Mouse (Mus musculus) liver, embryonic 15.5 days (tissue): ENCODE data around the gene Pxmp2. TPM values are rescaled to one million over a fixed set of nuclear protein-coding genes. Genes with fewer than 3 reads are reported as not detected.

Source experiments
- ATAC-seq: fragments of 200-750 bp; cut with Nextera tagmentation; 2 replicates; pipeline ENCODE4 v1.8.0; 2017; ENCODE audit warnings: moderate number of reproducible peaks, mild to moderate bottlenecking, moderate library complexity; ENCODE audit not compliant: insufficient read depth
- H3K27ac ChIP-seq: fragments of 300-500 bp; sonication (generic); replicated peaks from 2 replicates; pipeline ENCODE4 v1.5.1; 2015; ENCODE audit warnings: mild to moderate bottlenecking, inconsistent platforms
- H3K27me3 ChIP-seq: fragments of 300-500 bp; sonication (generic); 2 replicates; pipeline ENCODE4 v1.6.1; 2015; ENCODE audit warnings: mild to moderate bottlenecking, inconsistent platforms
- H3K36me3 ChIP-seq: fragments of 300-500 bp; sonication (generic); replicated peaks from 2 replicates; pipeline ENCODE4 v1.6.1; 2015; ENCODE audit warnings: moderate library complexity, mild to moderate bottlenecking, inconsistent platforms
- H3K4me1 ChIP-seq: fragments of 300-500 bp; sonication (generic); replicated peaks from 2 replicates; pipeline ENCODE4 v1.6.1; 2015; ENCODE audit warnings: inconsistent platforms
- H3K4me2 ChIP-seq: fragments of 300-500 bp; sonication (generic); 2 replicates; pipeline ENCODE4 v1.6.1; 2015; ENCODE audit warnings: moderate library complexity, mild to moderate bottlenecking, inconsistent platforms
- H3K4me3 ChIP-seq: fragments of 300-500 bp; sonication (generic); replicated peaks from 2 replicates; pipeline ENCODE4 v1.5.1; 2015; ENCODE audit warnings: mild to moderate bottlenecking, inconsistent platforms
- H3K9ac ChIP-seq: fragments of 300-500 bp; sonication (generic); 2 replicates; pipeline ENCODE4 v1.6.1; 2015; ENCODE audit warnings: moderate library complexity, mild to moderate bottlenecking, inconsistent platforms
- H3K9me3 ChIP-seq: fragments of 300-500 bp; sonication (generic); replicated peaks from 2 replicates; pipeline ENCODE4 v1.6.1; 2016; ENCODE audit warnings: inconsistent platforms
- WGBS: fragments of 180-500 bp; shearing (Covaris S2); methylation state at CpG from one replicate; pipeline ENCODE4 v1.1.7; 2015; ENCODE audit warnings: mixed read lengths; ENCODE audit not compliant: insufficient replicate concordance; 5-methylcytosine and 5-hydroxymethylcytosine counted together
- polyA plus RNA-seq: library from polyadenylated mRNA; unstranded; fragments of >200 nt; fragmentation: Nextera tagmentation; extraction: Ambion mirVana; gene quantifications from 2 replicates; pipeline ENCODE4 v1.2.1, GENCODE M21; 2015

Gene Pxmp2
- polyA plus RNA-seq, 1 experiment from 2014 or later, result 45.0 TPM

DNA sequence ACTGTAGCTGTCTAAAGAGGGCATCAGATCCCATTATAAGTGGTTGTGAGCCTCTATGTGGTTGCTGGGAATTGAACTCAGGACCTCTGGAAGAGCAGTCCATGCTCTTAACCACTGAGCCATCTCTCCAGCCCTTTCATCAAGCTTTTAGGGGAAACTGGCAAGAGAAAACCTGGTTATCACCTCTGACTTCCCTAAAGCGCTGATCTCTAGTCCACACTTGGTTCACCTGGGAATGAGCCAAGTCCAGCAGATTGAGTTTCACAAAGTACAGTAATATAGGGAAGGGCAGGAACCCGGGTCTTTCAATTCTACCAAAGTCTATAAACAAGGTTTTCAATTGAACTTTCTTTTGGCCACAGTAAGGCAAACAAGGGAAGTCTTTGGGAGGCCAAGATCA lies 4.0 kb downstream of the Pxmp2 start:
- H3K27me3 ChIP-seq, result no peaks in the 10 kb centered on the region
- no peak overlapping the region for H3K27ac ChIP-seq
- H3K4me1 ChIP-seq, result peaks cover 29% of the 10 kb centered on the region
- no peak for ATAC-seq
- no peaks in the 10 kb centered on the region for H3K9me3 ChIP-seq
- WGBS, result 72% methylated on average over 2 of the region's 2 CpGs
- H3K36me3 ChIP-seq, result peaks cover 7% of the 10 kb centered on the region; the same call in 1 of the 2 replicates
- H3K4me3 ChIP-seq, result no peak overlapping the region
- H3K9ac ChIP-seq, result no peak overlapping the region
- H3K4me2 ChIP-seq, result no peak overlapping the region

DNA sequence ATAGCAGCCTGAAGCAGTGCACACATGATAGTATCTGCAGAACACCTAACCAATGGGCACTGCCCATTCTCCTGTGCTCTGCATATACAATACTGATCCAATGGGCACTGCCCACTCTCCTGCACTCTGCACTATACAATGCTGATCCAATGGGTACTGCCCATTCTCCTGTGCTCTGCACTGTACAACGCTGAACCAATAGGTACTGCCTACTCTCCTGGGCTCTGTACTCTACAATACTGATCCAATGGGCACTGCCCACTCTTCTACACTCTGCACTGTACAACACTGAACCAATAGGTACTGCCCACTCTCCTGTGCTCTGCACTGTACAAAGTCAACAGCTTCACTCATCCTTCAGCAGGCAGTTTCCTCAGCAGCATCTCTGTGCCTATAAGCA lies 9.1 kb downstream of the Pxmp2 start:
- H3K27me3 ChIP-seq, result no peaks in the 10 kb centered on the region
- no peak overlapping the region for H3K4me2 ChIP-seq
- no peak overlapping the region for H3K4me3 ChIP-seq
- H3K27ac ChIP-seq, result no peak overlapping the region
- no peaks in the 10 kb centered on the region for H3K9me3 ChIP-seq
- H3K9ac ChIP-seq, result no peak overlapping the region
- WGBS, result 76% methylated on average over 1 of the region's 1 CpGs
- peak; percentile 53 for ATAC-seq
- peaks cover 4% of the 10 kb centered on the region; the same call in 1 of the 2 replicates for H3K36me3 ChIP-seq
- H3K4me1 ChIP-seq, result peaks cover 20% of the 10 kb centered on the region

DNA sequence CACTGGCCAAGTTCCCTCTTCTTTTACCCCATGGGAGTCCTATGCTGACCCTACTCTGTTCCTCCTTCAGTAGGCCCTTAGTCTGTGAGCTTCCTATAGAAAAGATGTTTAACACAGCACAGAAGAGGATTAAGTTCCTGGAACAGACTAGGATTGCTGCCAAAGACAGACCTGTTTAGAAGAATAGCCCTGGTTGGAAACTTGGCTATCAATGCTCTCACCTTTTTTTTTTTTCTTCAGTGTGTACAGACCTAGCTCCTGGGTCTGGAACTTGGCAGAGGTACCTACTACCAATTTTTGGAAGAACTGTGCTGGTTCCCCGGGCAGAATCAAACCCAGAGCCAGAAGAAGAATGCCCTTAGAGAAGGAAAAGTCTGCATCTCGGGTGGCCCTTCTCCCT lies 9.6 kb downstream of the Pxmp2 start:
- peaks cover 4% of the 10 kb centered on the region; the same call in 1 of the 2 replicates for H3K36me3 ChIP-seq
- H3K4me1 ChIP-seq, result peaks cover 20% of the 10 kb centered on the region
- H3K27ac ChIP-seq, result no peak overlapping the region
- no peaks in the 10 kb centered on the region for H3K27me3 ChIP-seq
- 78% methylated on average over 2 of the region's 2 CpGs for WGBS
- H3K9me3 ChIP-seq, result no peaks in the 10 kb centered on the region
- no peak overlapping the region for H3K4me2 ChIP-seq
- H3K4me3 ChIP-seq, result no peak overlapping the region
- no peak for ATAC-seq
- H3K9ac ChIP-seq, result no peak overlapping the region

DNA sequence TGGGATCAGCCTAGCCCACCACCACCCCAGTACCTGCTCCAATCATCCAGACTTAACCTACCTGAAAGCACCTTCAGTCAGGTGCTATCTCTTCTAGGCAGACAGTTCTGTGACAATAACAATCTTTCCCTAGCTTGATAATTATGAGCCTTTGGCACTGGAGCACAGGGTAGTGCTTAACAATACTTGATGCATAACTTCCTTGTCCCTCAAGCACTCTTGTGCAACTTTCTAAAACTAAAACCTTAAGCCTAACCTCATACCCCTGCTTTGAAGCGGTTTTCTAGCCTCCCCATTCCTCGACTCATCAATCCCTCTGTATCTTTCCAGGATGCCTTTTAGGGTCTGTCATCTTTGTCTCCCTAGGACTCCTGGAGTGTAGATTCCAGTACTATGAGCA lies 11.1 kb downstream of the Pxmp2 start:
- no peak overlapping the region for H3K4me2 ChIP-seq
- no peak overlapping the region for H3K27ac ChIP-seq
- peaks cover 20% of the 10 kb centered on the region for H3K4me1 ChIP-seq
- peaks cover 4% of the 10 kb centered on the region; the same call in 1 of the 2 replicates for H3K36me3 ChIP-seq
- H3K9me3 ChIP-seq, result no peaks in the 10 kb centered on the region
- H3K9ac ChIP-seq, result no peak overlapping the region
- 67% methylated on average over 2 of the region's 2 CpGs for WGBS
- ATAC-seq, result no peak
- H3K4me3 ChIP-seq, result no peak overlapping the region
- no peaks in the 10 kb centered on the region for H3K27me3 ChIP-seq

DNA sequence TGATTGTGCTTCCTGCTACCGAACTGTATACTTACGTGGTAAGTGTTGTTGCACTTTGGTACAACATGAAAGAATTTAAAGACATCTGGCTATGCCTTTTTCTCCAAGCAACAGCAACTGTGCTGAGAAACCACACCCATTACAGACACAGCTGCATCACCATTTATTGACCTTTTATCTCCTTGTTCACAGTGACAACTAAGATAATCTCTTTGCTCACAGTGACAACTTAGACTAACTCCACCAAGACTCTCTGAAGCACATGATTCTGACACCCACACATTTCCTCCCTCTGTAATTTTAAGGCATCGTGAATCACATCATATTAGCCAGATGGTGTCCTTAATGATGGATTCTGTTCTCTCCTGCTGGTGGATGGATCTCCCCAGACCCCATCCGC lies 11.8 kb downstream of the Pxmp2 start:
- Histone ChIP-seq H3K27me3 (no peaks in the 10 kb centered on the region), H3K9ac (no peak overlapping the region), H3K4me2 (no peak overlapping the region), H3K36me3 (peaks cover 4% of the 10 kb centered on the region; the same call in 1 of the 2 replicates), H3K9me3 (no peaks in the 10 kb centered on the region), H3K27ac (no peak overlapping the region), H3K4me3 (no peak overlapping the region), H3K4me1 (peaks cover 21% of the 10 kb centered on the region)
- ATAC-seq, result peak; percentile 16; the same call in 1 of the 2 replicates
- WGBS, result 64% methylated on average over 4 of the region's 4 CpGs

DNA sequence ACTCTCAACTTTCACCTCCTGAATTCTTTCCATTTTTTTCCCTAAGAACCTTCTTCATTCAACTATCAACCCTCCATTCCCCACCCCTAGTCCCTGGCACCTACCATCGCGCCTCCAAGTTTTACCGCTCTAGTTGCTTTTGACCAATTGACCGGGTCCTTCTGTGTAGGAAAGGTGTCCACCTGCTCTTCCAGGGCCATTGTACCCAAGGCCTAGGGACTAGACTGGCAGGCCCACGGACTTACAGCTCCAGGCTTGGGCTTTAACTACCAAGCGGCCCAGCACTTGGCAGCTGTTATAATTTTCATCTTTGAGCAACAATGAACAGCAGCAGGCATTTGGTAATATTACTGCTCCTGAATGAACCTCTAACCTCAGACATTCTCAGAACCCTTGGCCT lies 15.7 kb downstream of the Pxmp2 start:
- H3K27ac ChIP-seq, result no peak overlapping the region
- WGBS, result 86% methylated on average over 6 of the region's 6 CpGs
- ATAC-seq, result no peak
- no peak overlapping the region for H3K4me2 ChIP-seq
- H3K27me3 ChIP-seq, result no peaks in the 10 kb centered on the region
- no peak overlapping the region; the same call in 1 of the 2 replicates for H3K4me3 ChIP-seq
- H3K9me3 ChIP-seq, result no peaks in the 10 kb centered on the region
- peaks cover 21% of the 10 kb centered on the region for H3K36me3 ChIP-seq
- peaks cover 40% of the 10 kb centered on the region for H3K4me1 ChIP-seq
- no peak overlapping the region for H3K9ac ChIP-seq

DNA sequence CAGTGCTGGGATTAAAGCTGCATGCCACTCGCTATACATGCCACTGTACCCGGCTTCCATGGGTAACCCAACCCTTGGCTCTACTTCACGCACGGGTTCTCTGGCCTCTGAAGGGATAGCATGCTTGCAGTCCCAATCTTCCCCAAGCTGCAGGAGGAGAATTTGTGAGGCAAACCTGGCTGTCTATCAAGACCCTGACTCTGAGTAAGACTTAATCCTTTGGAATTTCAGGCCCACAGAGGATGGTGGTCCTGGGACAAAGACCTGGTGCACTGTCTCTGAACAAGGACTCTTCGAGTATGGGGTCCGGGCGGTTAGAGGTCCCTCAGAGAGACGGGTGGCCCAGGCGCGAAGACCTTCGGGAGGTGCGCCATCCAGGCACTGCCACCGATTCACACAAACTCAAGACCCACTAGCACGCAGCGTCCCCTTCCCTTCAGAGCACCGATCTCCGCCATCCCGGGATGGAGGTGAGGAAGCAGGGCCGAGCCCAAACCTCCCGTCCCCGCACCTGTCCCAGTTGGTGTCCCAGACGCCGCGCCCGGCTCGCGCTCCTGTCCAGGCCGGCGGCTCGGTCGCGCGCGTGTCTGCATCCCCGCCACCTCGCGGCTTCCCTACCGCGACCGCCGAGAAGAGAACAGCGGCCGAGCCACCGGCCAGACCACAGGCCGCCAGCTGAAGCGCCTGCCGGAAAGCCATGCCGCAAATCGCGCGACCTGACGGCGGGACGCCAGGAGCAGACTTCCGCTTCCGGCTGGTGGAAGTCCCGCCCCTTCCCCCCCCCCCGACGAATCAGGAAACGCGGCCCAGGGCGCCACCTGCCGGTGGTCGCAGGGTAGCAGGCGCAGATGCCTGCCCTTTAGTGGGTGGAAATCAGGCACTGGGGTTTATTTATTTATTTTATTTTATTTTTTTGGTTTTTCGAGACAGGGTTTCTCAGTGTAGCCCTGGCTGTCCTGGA lies 16.6 kb downstream of the Pxmp2 start, which contains the start of gene Pgam5:
Gene Pgam5 (minus strand): TSS at position 773 of the 961 bp plus-strand sequence.
- Histone ChIP-seq H3K27ac (peak within 1 kb of the TSS; percentile 29), H3K4me2 (peak within 1 kb of the TSS; percentile 93), H3K36me3 (peaks cover 29% of the 10 kb centered on the region), H3K9ac (peak within 1 kb of the TSS; percentile 77), H3K4me3 (peak within 1 kb of the TSS; percentile 81), H3K27me3 (no peaks in the 10 kb centered on the region), H3K4me1 (peaks cover 35% of the 10 kb centered on the region), H3K9me3 (no peaks in the 10 kb centered on the region)
- WGBS, result under 1% methylated on average over 66 of the region's 66 CpGs
- peak; percentile 75 for ATAC-seq

DNA sequence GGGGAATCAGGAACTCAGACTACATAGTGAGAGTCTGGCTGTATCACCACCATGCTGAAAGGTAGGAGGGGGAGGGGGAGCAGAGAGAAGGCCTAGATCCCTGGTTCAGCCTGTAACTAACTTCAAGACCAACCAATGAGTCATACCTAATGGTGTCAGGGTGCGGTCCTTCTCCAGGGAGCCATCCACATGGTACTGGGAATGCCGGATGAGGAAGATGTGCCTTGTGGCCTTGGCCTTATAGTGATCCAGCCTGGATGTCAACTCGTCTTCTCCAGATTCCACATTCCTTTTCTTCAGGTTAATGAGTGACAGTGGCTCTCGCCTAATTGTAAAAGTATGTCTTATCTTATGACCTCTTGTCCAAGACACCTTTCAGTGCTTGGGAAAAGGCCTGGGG lies 19.0 kb downstream of the Pxmp2 start:
- Histone ChIP-seq H3K4me2 (no peak overlapping the region), H3K9ac (no peak overlapping the region), H3K4me1 (peaks cover 28% of the 10 kb centered on the region)

DNA sequence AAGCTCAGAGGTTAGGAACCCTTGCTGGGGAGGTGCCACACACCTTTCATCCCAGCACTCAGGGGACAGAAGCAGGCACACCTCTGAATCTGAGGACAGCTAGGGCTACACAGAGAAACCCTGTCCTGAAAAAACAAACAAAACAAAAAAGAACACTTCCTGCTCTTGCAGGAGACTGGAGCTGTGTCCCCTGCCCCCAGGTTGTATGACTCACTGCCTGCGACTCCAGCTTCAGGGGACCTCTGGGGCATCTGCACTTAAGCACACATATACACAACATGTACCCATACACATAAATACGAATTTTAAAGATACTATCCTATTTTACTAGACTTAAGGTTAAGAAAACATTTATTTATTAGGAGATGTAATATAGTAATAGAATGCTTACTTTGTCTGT lies 41.9 kb downstream of the Pxmp2 start:
- H3K36me3 ChIP-seq, result peaks cover 92% of the 10 kb centered on the region

More for the DNA sequence above, 19.0 kb downstream of the Pxmp2 start:
- WGBS, result 77% methylated on average over 4 of the region's 4 CpGs
- H3K36me3 ChIP-seq, result peaks cover 42% of the 10 kb centered on the region
- no peak overlapping the region for H3K27ac ChIP-seq
- no peak overlapping the region for H3K4me3 ChIP-seq
- ATAC-seq, result no peak
- no peaks in the 10 kb centered on the region for H3K27me3 ChIP-seq
- no peaks in the 10 kb centered on the region for H3K9me3 ChIP-seq

DNA sequence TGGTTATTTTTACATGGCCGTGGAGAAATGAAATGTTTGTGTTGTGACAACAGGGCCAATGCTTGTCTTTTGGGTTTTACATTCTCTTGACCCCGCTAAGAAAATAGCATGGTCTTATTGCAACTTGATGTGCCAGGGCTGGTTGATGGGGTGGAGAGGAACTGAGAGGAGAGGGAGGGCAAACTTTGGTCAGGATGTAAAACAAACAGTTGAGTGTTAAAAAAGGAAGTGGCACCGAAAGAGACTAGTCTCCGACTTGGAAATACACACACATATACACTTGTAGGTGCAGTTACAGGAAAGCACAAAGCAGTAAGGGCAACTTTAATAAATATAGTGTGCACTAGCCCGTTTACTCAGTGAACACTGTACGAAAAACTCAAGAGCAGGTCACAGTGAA lies 53.6 kb downstream of the Pxmp2 start:
- ATAC-seq, result no peak
- Histone ChIP-seq H3K9me3 (no peaks in the 10 kb centered on the region), H3K4me3 (peak overlapping the region; percentile 91), H3K27me3 (no peaks in the 10 kb centered on the region), H3K4me1 (peaks cover 25% of the 10 kb centered on the region), H3K4me2 (peak overlapping the region; percentile 87), H3K9ac (no peak overlapping the region), H3K36me3 (peaks cover 35% of the 10 kb centered on the region), H3K27ac (peak overlapping the region; percentile 29; the same call in 1 of the 2 replicates)
- WGBS, result 41% methylated on average over 6 of the region's 6 CpGs

More for the DNA sequence above, 41.9 kb downstream of the Pxmp2 start:
- ATAC-seq, result no peak
- Histone ChIP-seq H3K4me3 (no peak overlapping the region), H3K9ac (no peak overlapping the region), H3K27me3 (no peaks in the 10 kb centered on the region), H3K4me2 (no peak overlapping the region), H3K9me3 (no peaks in the 10 kb centered on the region), H3K4me1 (no peaks in the 10 kb centered on the region), H3K27ac (no peak overlapping the region; the same call in 1 of the 2 replicates)
- WGBS, result 68% methylated on average over 2 of the region's 2 CpGs

DNA sequence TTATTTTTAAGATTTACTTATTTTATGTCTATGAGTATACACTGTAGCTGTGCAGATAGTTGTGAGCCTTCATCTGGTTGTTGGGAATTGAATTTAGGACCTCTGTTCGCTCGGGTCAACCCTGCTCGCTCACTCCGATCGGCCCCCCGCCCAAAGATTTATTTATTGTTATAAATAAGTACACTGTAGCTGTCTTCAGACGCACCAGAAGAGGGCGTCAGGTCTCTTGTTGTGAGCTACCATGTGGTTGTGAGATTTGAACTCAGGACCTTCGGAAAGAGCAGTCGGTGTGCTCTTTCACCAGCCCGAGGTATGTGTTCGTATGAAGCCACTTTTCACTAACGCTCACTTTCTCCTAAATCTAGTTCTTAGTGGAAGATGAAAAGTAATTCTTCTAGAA lies 54.3 kb downstream of the Pxmp2 start:
- Histone ChIP-seq H3K4me3 (peak overlapping the region; percentile 91), H3K9me3 (no peaks in the 10 kb centered on the region), H3K9ac (peak overlapping the region; percentile 93), H3K4me2 (peak overlapping the region; percentile 87), H3K36me3 (peaks cover 28% of the 10 kb centered on the region), H3K4me1 (peaks cover 25% of the 10 kb centered on the region), H3K27ac (peak overlapping the region; percentile 99), H3K27me3 (no peaks in the 10 kb centered on the region)
- no peak for ATAC-seq
- 32% methylated on average over 13 of the region's 13 CpGs for WGBS
